Mouse (Mus musculus): Measurements from ENCODE around the gene Tmub2.

GRCm38 (mm10) chr11:102317901-102318575, 33.3 kb downstream of the Tmub2 start:
- TF ChIP-seq CTCF (IDR thresholded peaks at IDR 0.05; ENCODE audit: borderline replicate concordance, control insufficient read depth, extremely low read depth, insufficient read depth, low read length, poor library complexity) (no peak), POLR2A (IDR thresholded peaks at IDR 0.05; ENCODE audit: control insufficient read depth, extremely low read depth, insufficient read depth, low read length, poor library complexity) (peak; percentile 39; the same call in 1 of the 2 replicates)
